In the genomic region with DNA sequence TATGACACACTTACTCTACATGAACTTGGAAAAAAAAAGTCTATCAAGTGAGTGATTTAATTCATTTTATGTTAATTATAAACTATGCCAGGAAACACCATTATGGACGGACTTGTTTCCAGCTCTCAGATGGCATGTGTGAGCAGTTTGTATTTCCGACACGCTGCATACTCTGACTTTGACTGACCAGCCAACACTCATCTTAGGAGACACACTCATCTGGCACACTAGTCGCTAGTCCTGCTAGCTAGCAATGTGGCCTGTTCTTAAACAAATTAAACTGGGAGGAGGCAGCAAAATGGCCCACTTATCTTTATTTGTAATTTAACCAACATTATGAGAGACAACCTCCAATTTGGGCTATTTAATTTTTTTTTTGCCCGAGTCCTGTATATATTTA, we compare ENCODE assay signal across 14 mouse cellular contexts.
DNase-seq lines count a peak whose midpoint lies in the region; ATAC-seq lines count a peak whose summit lies in the region.
"Had no signal": no experiment of that assay in that cellular context is flagged by ENCODE, and none has a peak within 500 bp of the region (broad histone marks: within the 10 kb centered on the region; RNA-seq: fewer than 3 reads in every experiment).

No protein-coding gene starts in this region.

- H3K4me2 ChIP-seq in hindbrain, embryonic 13.5 days = peak overlapping the region; percentile 36
- no peak overlapping the region for H3K4me2 ChIP-seq in hindbrain, embryonic 11.5 days (replicated peaks; ENCODE audit: low read depth, low read length)
- H3K4me2 ChIP-seq in forebrain, embryonic 14.5 days (ENCODE audit: low read length) = peak overlapping the region; percentile 40
- H3K4me2 ChIP-seq in midbrain, embryonic 15.5 days = peak overlapping the region; percentile 33

- no peaks in the 10 kb centered on the region for H3K36me3 ChIP-seq in hindbrain, embryonic 13.5 days
- H3K36me3 ChIP-seq in hindbrain, embryonic 11.5 days (ENCODE audit: control insufficient read depth, insufficient read depth, low read length) = no peaks in the 10 kb centered on the region
- no peaks in the 10 kb centered on the region for H3K36me3 ChIP-seq in forebrain, embryonic 14.5 days (ENCODE audit: control insufficient read depth, insufficient read depth, low read length)
- no peaks in the 10 kb centered on the region for H3K36me3 ChIP-seq in midbrain, embryonic 15.5 days (replicated peaks)

- ATAC-seq in hindbrain, embryonic 13.5 days (ENCODE audit: low FRiP score) = no peak
- no peak for ATAC-seq in hindbrain, embryonic 11.5 days (ENCODE audit: low FRiP score)
- peak; percentile 38; the same call in 1 of the 2 replicates for ATAC-seq in forebrain, embryonic 14.5 days
- ATAC-seq in midbrain, embryonic 15.5 days (replicated peaks) = no peak
- ATAC-seq: activated CD4-positive, CD25-positive, alpha-beta regulatory T cell, adult 4 months; Patski had no signal

- no peak for DNase-seq in hindbrain, embryonic 11.5 days (ENCODE audit: low spot score)
- DNase-seq in forebrain, embryonic 14.5 days (ENCODE audit: low spot score) = no peak
- no peak for DNase-seq in lung, postnatal 14 days
- DNase-seq in thymus, postnatal 14 days = no peak
- DNase-seq: adrenal gland, postnatal 25 days; cerebellum, adult 8-10 months; heart, postnatal 14 days; right cerebral cortex, postnatal 25 days had no signal

- WGBS in hindbrain, embryonic 13.5 days = 64% methylated on average over 5 of the region's 5 CpGs
- WGBS in hindbrain, embryonic 11.5 days = 89% methylated on average over 5 of the region's 5 CpGs
- WGBS in forebrain, embryonic 14.5 days = 41% methylated on average over 5 of the region's 5 CpGs
- 72% methylated on average over 5 of the region's 5 CpGs for WGBS in midbrain, embryonic 15.5 days

- H3K27ac ChIP-seq in hindbrain, embryonic 13.5 days = peak overlapping the region; percentile 78
- no peak overlapping the region for H3K27ac ChIP-seq in hindbrain, embryonic 11.5 days (ENCODE audit: low read depth, low read length)
- H3K27ac ChIP-seq in brown adipose tissue, adult 24 weeks (replicated peaks; ENCODE audit: low read depth, low read length) = 0 out of 2 replicates have a peak overlapping the region, but pooled peaks have one; percentile 39
- peak overlapping the region; percentile 75 for H3K27ac ChIP-seq in forebrain, embryonic 14.5 days (ENCODE audit: low read depth, low read length)
- H3K27ac ChIP-seq in midbrain, embryonic 15.5 days = peak overlapping the region; percentile 61
- H3K27ac ChIP-seq: stomach, postnatal 0 days had no signal

- H3K9ac ChIP-seq in hindbrain, embryonic 13.5 days = no peak overlapping the region
- H3K9ac ChIP-seq in hindbrain, embryonic 11.5 days (ENCODE audit: low read depth, low read length) = no peak overlapping the region
- H3K9ac ChIP-seq in forebrain, embryonic 14.5 days (ENCODE audit: low read length) = 0 out of 2 replicates have a peak overlapping the region, but pooled peaks have one; percentile 18
- H3K9ac ChIP-seq in midbrain, embryonic 15.5 days = no peak overlapping the region

- no peaks in the 10 kb centered on the region for H3K27me3 ChIP-seq in hindbrain, embryonic 13.5 days
- no peaks in the 10 kb centered on the region for H3K27me3 ChIP-seq in hindbrain, embryonic 11.5 days (ENCODE audit: control insufficient read depth, insufficient read depth, low read length)
- no peaks in the 10 kb centered on the region for H3K27me3 ChIP-seq in forebrain, embryonic 14.5 days (replicated peaks; ENCODE audit: control insufficient read depth, insufficient read depth, low read length)
- H3K27me3 ChIP-seq in midbrain, embryonic 15.5 days (replicated peaks) = no peaks in the 10 kb centered on the region
- H3K27me3 ChIP-seq: Patski had no signal

- H3K4me3 ChIP-seq in hindbrain, embryonic 13.5 days = no peak overlapping the region
- no peak overlapping the region for H3K4me3 ChIP-seq in hindbrain, embryonic 11.5 days (ENCODE audit: low read depth, low read length)
- H3K4me3 ChIP-seq in brown adipose tissue, adult 24 weeks (ENCODE audit: insufficient read depth, low read depth, low read length) = no peak overlapping the region
- H3K4me3 ChIP-seq in forebrain, embryonic 14.5 days (ENCODE audit: low read depth, low read length) = no peak overlapping the region
- H3K4me3 ChIP-seq in midbrain, embryonic 15.5 days = no peak overlapping the region

- H3K9me3 ChIP-seq in hindbrain, embryonic 13.5 days = no peaks in the 10 kb centered on the region
- no peaks in the 10 kb centered on the region for H3K9me3 ChIP-seq in hindbrain, embryonic 11.5 days (ENCODE audit: control insufficient read depth, low read length)
- no peaks in the 10 kb centered on the region for H3K9me3 ChIP-seq in forebrain, embryonic 14.5 days (replicated peaks; ENCODE audit: control insufficient read depth, low read length)
- H3K9me3 ChIP-seq in midbrain, embryonic 15.5 days = no peaks in the 10 kb centered on the region

- H3K4me1 ChIP-seq in hindbrain, embryonic 13.5 days (replicated peaks) = peaks cover 32% of the 10 kb centered on the region
- H3K4me1 ChIP-seq in hindbrain, embryonic 11.5 days (replicated peaks; ENCODE audit: control insufficient read depth, insufficient read depth, low read length) = 0 out of 2 replicates have a peak, but pooled peaks cover 2% of the 10 kb centered on the region
- H3K4me1 ChIP-seq in brown adipose tissue, adult 24 weeks (ENCODE audit: control insufficient read depth, insufficient read depth, insufficient read length, low read length) = peaks cover 11% of the 10 kb centered on the region; the same call in 1 of the 2 replicates
- H3K4me1 ChIP-seq in forebrain, embryonic 14.5 days (ENCODE audit: control insufficient read depth, insufficient read depth, low read length) = peaks cover 34% of the 10 kb centered on the region
- peaks cover 13% of the 10 kb centered on the region for H3K4me1 ChIP-seq in midbrain, embryonic 15.5 days
